Mouse (Mus musculus) adrenal gland, postnatal 4 days (tissue): ENCODE measurements around the gene Emc8. TPM values are rescaled to one million over a fixed set of nuclear protein-coding genes. Genes with fewer than 3 reads are reported as not detected.
"Not testable (repeated sequence)": the region's sequence is repeated elsewhere in the genome, so short reads cannot be mapped to it uniquely, and the experiment has no call there.

ENCODE experiments used
- DNase-seq, 2 experiments: peaks; one replicate each; pipeline ENCODE4 v3.0.0; 2021 to 2022; ENCODE audit warnings: low spot score in 2 of 2, mixed read lengths in 2 of 2
- total RNA-seq, 2 experiments: library from RNA; stranded (reverse); gene quantifications; 2 replicates each; pipeline ENCODE4 v1.2.3; 2021

Emc8 gene
- total RNA-seq, 2 experiments from 2014 or later = 101 to 112 TPM

DNA sequence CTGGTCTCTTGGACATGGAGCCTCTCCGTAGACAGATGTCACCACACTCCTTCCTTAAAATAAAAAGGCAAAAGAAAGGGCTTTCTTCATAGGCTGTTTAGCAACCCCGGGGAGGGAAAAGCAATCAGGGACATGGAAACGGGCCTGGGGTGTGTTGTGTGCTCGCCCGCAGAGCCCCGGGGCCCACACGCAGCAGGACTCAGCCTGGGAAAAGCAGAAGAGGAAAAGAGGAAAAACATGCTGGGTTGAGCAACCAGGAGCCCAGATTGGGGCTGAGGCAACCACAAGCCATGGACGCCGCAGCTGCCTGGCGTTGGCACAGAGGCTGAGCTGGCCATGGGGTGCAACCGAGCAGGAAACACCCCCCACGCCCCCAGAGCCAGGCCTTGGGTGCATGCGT, 17.7 kb upstream of the Emc8 start:
- DNase-seq = no peak

DNA sequence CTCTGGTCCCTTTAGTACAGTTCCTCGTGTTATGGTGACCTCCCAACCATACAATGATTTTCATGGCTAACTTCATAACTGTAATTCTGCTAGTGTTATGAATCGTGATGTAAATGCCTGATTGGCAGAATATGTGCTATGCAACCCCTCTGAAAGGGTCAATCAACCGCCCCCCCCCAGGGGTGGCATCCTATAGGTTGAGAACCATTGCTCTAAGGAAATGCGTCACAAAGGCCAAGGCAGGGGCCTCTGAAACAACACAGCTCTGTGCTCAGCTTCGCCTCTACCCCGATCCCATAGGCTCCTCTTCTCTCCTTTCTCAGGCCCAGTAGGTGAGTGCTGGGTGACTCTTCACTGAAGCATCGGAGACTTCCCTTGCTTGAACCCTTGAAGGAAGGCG, 17.2 kb upstream of the Emc8 start:
- DNase-seq = no peak

GRCm38 (mm10) chr8:120685097-120685496, 16.7 kb upstream of the Emc8 start:
- peak in 1 of 2 experiments; percentile 50 for DNase-seq

DNA sequence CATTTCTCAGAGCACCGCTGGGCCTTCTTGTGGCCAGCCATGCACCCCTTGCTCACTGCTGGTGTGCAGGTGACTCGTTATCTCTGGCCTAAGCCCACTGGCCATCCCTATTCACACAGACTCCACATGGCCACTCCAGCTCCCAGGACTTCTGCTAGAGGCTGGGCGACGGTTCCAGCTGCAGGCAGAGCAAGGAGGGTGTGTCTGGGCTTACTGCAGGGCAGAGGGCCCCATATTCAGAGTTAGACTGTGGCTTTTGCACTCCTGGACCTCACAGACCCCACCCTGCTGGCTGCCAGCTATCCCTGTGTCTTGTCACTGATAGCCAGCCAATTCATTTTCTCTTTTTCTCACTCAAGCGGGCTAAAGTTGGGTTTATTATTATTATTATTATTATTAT, 15.7 kb upstream of the Emc8 start:
- no peak for DNase-seq

DNA sequence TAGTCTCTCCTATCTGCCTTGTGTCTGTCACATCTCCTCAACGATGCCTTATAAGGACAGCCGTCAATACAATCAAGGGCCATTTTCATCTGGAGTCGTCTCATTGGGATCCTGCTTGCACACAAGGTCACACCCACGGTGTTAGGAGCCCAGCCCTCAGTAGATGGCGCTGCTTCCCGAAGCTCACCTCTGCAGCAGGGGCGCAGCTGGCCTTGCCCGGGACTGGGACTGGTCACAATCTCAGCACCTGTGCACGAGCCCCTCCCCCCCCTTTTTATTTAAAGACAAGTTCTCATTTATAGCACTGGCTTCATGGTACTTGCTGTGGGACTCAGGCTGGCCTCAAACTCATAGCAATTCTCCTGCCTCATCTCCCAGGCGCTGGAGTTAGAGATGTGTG, 15.2 kb upstream of the Emc8 start:
- peak; percentile 43 to 53 for DNase-seq

- DNase-seq = no peak
Measured at GRCm38 (mm10) chr8:120681113-120681512, 12.7 kb upstream of the Emc8 start.

GRCm38 (mm10) chr8:120680405-120680804, 12.0 kb upstream of the Emc8 start:
- not testable (repeated sequence) for DNase-seq

DNA sequence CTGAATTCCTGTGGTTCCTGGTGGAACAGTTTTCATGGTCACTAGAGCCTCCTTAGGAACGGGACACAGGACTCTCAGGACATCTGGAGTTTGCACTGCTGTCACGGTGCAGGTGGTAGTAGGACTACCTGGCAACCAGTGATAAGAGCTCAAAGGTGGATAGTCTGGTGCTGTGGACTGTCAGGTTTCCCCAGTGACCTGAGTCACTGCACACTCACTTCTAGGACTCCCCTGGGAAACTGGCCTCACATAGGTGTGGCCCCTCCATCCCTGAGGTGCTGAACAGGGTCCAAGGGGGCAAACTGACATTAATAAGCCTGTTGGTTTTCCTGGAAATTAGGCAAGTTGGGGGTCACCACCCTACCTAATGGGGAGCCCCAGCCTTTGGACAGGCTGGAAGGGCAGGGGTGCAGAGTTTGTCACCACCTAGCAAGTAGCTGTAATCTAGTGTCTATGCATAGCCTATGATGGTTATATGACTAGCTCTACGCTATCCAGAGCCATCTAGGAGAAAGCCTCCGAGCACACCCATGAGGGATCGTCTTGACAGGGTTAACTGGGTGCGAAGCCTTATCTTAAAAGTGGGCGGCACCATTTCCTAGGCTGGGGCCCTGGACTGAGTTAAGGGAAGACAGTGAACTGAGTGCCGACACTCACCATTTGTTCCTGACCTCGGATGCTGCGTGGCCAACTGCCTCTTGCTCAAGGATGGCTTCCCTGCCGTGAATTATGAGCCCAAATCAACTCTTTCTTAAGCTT, 11.4 kb upstream of the Emc8 start:
- no peak for DNase-seq

DNA sequence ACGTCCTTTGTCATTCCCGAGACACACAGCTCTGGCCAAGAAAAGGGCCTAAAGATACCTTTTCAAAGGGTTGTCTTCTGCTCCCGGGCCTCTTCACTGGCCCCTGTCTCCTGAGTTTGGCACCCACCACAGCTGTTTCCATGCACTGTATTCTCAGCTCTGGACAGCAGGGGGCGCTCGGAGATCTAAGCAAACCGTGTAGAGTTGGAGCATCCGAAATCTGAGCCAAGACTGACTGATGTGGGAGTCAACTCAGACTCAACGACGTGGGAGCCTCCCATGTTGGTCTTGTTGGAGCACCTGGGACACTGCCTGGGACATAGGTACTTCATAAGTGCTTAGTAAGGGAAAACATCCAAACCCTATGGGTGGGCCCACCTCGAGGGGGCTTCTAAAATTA, 10.1 kb upstream of the Emc8 start:
- peak; percentile 64 to 81 for DNase-seq

- DNase-seq = no peak
Measured at GRCm38 (mm10) chr8:120675718-120676117, 7.3 kb upstream of the Emc8 start.

DNA sequence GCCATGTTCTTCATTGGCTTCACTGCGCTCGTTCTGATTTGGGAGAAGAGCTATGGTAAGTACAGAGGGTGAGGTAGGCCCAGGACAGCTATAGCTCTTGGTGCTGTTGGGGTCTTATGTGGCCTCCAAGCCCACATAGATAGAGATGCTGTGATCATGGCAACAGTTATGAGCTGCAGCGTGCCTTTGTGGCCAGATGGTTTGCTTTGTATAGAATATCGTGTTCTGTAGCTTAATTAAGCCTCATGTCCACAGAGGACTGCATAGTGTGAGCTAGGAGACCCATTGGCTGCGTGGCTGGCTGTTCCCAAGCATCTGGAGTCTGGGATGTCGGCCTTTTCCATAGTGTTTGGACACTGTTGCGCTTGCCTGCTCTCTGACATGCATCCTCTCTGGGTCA, 4.9 kb upstream of the Emc8 start:
- no peak for DNase-seq

DNA sequence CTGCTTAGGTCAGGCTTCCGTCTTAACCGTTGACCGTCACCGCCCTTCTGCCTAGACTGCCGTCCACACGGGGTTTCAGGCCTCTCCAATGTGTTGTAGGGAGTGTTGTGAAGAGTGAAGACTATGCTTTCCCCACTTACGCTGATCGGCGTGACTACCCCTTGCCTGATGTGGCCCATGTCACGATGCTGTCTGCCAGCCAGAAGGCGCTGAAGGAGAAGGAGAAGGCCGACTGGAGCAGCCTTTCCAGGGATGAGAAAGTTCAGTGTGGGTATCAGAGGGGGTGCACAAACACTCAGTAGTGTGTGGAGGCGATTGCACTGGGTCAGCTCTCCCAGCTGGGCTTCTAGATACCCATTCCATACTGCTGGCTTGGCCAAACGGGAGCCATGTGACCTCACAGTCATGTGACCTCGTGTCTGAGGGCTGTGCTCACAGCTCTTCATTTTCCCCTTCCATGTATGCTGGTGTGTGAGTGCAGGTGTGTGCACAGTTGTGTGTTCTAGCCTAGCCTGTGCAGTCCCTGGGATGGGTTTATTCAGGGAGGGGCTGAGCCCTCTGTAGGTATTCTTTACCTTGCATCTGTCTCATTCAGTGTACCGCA, 4.4 kb upstream of the Emc8 start:
- DNase-seq = no peak

DNA sequence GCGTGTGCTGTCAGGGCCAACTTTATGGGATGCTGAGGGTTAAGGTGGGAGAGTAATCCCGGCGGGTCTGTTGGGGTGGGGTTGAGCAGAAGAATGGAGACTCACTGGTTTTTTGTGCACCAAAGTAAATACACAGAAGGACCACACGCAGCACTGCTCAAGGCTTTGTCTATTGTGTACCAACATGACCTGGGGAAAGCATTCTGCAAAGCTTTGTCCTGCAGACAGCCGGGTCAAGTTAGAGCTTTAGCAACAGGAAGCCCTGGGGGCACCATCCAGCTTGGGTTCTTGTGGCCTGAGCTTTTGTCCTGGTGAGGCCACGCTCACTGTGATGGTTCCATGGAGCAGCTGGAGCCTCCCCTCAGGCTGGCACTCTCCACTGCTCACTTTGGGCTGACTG, 3.4 kb upstream of the Emc8 start:
- DNase-seq = no peak

- peak; percentile 83 to 89 for DNase-seq
Measured at GRCm38 (mm10) chr8:120667561-120668373, 606 bp downstream of the Emc8 start, which contains the start of the genes Gm27021 and Cox4i1. Gene Gm27021 (minus strand): TSS chr8:120668079. Gene Cox4i1 (plus strand): TSS chr8:120668222.

GRCm38 (mm10) chr8:120666807-120667470, 1.4 kb downstream of the Emc8 start:
- DNase-seq = no peak

GRCm38 (mm10) chr8:120665726-120666455, 2.5 kb downstream of the Emc8 start:
- no peak for DNase-seq

DNA sequence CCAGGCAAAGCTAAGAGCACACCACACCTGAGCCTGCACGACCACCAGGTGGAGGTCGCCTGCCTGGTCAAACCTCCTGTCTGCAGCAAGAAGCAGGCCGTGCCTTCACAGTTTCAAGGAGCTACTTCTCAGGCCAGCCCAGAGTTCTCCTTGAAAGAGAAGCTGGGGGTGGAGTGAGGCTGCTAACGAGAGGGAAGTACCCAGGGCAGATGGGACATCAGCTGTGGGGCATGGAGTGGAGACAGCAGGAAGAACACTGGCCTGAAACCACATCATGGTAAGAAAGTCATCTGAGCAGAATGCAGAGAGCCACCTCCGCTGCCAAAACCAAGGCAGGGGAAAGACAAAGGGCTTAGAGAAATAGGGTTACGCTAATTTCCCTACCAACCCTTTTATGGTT, 3.8 kb downstream of the Emc8 start:
- no peak for DNase-seq

GRCm38 (mm10) chr8:120657415-120657814, 11.0 kb downstream of the Emc8 start:
- DNase-seq = no peak

- no peak for DNase-seq
Measured at GRCm38 (mm10) chr8:120656322-120657052, 11.9 kb downstream of the Emc8 start.

DNA sequence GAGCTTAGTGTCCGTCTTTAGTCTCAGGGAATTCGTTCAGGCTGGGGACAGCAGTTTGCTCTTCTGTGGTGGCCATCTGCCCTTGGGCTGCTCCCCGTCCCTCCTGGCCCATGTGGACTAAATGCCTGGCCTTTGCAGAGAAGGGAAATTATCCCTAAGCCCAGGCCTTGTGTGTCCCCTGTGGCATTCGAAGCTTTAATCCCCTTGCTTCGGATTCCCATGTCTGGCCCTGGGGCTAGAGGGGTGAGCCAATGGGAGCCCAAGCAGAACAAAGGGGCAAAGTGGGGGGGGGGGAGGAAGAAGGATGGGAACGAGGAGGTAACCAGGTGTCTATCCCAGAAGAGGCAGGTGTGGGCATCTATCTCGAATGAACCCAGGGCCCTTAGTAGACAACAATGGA, 20.8 kb downstream of the Emc8 start, which contains the start of gene 1190005I06Rik:
Gene 1190005I06Rik, minus strand, starts transcription at position 101 of the 400 bp plus-strand sequence.
- no peak for DNase-seq
